Mouse (Mus musculus) kidney, adult 2 months (tissue): ENCODE measurements around the gene Mlx.

Source experiments
- CTCF ChIP-seq: fragments of 200-500 bp; conservative IDR thresholded peaks from 2 replicates; pipeline ENCODE4 v1.5.1; 2011; ENCODE audit warnings: low read depth, mild to moderate bottlenecking, control low read depth, low read length, moderate library complexity, mixed read lengths; ENCODE audit not compliant: insufficient read depth, insufficient read length
- POLR2A ChIP-seq: fragments of 200-500 bp; IDR thresholded peaks from one replicate; pipeline ENCODE4 v1.6.1; 2011; ENCODE audit warnings: low read depth, low read length, control low read depth

GRCm38 (mm10) chr11:101110708-101111107 is 23.6 kb downstream of the Mlx start:
- TF ChIP-seq CTCF (no peak), POLR2A (no peak)
